Mouse (Mus musculus) forebrain, embryonic 12.5 days (tissue): ENCODE results near the gene Orai1. TPM values are rescaled to one million over a fixed set of nuclear protein-coding genes. Genes with fewer than 3 reads are reported as not detected.
A peak's percentile ranks its signal among the peaks of the same experiment; 100 is the strongest.

Experiments used
- ATAC-seq: fragments of 200-750 bp; cut with Nextera tagmentation; 2 replicates; pipeline ENCODE4 v1.8.0; 2017; ENCODE audit warnings: moderate TSS enrichment; ENCODE audit not compliant: low FRiP score
- H3K27ac ChIP-seq: fragments of 300-500 bp; sonication (generic); 2 replicates; pipeline ENCODE4 v1.5.1; 2016; ENCODE audit warnings: mild to moderate bottlenecking
- H3K27me3 ChIP-seq: fragments of 300-500 bp; sonication (generic); 2 replicates; pipeline ENCODE4 v1.6.1; 2016; ENCODE audit warnings: mild to moderate bottlenecking
- H3K36me3 ChIP-seq: fragments of 300-500 bp; sonication (generic); replicated peaks from 2 replicates; pipeline ENCODE4 v1.6.1; 2016; ENCODE audit warnings: mild to moderate bottlenecking
- H3K4me1 ChIP-seq: fragments of 300-500 bp; sonication (generic); 2 replicates; pipeline ENCODE4 v1.6.1; 2016
- H3K4me2 ChIP-seq: fragments of 300-500 bp; sonication (generic); 2 replicates; pipeline ENCODE4 v1.6.1; 2016; ENCODE audit warnings: mild to moderate bottlenecking, moderate library complexity
- H3K4me3 ChIP-seq: fragments of 300-500 bp; sonication (generic); replicated peaks from 2 replicates; pipeline ENCODE4 v1.5.1; 2016; ENCODE audit warnings: mild to moderate bottlenecking
- H3K9ac ChIP-seq: fragments of 300-500 bp; sonication (generic); 2 replicates; pipeline ENCODE4 v1.6.1; 2016; ENCODE audit warnings: mild to moderate bottlenecking
- H3K9me3 ChIP-seq: fragments of 300-500 bp; sonication (generic); 2 replicates; pipeline ENCODE4 v1.6.1; 2016
- WGBS: fragments of 180-500 bp; shearing (Covaris S2); methylation state at CpG from one replicate; pipeline ENCODE4 v1.1.7; 2016; 5-methylcytosine and 5-hydroxymethylcytosine counted together
- polyA plus RNA-seq: library from polyadenylated mRNA; unstranded; fragments of >200 nt; fragmentation: Nextera tagmentation; extraction: Ambion mirVana; gene quantifications from 2 replicates; pipeline ENCODE4 v1.2.1, GENCODE M21; 2016

Orai1 gene
- polyA plus RNA-seq, 1 experiment from 2014 or later, result 11.4 TPM

DNA sequence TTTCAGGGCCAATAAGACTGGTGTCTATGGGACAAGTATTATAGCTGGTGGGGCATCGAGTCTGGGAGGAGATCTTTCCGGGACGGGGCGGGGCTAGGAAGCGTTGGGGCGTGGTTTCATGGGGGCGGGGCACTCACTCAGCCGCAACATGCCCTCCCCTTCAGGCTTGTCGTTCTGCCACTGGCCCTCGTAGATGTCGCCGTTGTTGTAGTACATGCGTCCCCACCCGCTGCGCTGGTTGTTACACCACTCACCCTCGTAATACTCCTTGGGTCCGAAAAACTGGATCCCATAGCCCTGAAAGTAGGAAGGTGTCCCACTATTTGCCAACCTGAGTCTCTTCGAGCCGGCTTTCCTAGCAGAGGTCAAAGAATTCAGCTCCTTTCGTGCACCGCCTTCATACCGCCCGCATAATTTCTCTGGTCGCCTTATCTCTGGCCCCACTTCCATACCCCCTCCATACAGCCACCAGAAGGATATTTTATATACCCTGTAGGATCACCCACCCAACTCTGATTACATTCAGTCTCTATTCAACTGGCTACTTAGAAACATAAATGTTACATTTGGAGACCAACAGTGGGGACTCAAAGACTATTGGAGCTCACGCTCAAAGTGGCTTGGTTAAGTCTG lies 24.4 kb downstream of the Orai1 start:
- H3K36me3 ChIP-seq, result no peaks in the 10 kb centered on the region
- peak overlapping the region; percentile 26 for H3K4me3 ChIP-seq
- no peak for ATAC-seq
- no peak overlapping the region for H3K9ac ChIP-seq
- H3K4me2 ChIP-seq, result peak overlapping the region; percentile 54
- no peaks in the 10 kb centered on the region for H3K9me3 ChIP-seq
- H3K4me1 ChIP-seq, result peaks cover 10% of the 10 kb centered on the region
- 4% methylated on average over 25 of the region's 25 CpGs for WGBS
- H3K27me3 ChIP-seq, result no peaks in the 10 kb centered on the region
- no peak overlapping the region for H3K27ac ChIP-seq

DNA sequence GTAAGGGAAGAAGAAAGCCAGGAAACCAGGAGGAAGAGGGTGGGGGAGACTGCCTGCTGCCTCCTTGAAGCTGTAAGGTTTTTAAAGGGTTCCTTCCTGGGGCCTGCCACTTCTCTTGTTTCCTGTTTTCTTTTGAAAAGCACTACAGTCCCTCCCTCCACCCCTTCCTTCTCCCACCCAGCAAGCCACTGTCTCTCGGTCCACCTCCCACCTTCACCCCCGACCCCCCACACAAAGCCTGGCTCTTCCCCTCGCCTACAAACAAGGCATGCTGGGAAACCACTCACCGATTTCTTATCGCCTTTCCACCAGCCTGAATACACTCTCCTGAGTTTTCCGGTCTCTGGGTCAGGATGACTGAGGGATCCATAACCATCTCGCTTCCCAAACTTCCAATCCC lies 25.9 kb downstream of the Orai1 start:
- no peak for ATAC-seq
- WGBS, result 60% methylated on average over 7 of the region's 7 CpGs
- no peak overlapping the region for H3K4me3 ChIP-seq

DNA sequence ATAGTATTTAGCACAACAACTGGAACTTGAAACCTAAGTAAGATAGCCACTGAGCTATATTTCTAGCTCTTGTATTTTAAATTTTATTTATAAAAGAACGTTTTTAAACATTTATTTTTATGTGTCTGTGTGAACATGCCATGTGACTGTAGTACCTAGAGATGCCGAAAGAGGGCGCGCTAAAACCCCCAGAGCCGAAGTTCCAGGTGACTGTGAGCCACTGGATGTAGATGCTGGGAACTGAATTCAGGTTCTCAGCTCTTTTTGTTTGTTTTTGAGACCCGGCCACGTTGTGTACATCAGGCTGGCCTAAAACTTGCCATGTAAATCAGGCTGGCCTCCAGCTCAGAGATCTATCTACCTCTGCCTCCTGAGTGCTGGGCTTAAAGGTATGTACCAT lies 29.0 kb downstream of the Orai1 start:
- Histone ChIP-seq H3K4me1 (peaks cover 9% of the 10 kb centered on the region), H3K36me3 (no peaks in the 10 kb centered on the region), H3K27ac (no peak overlapping the region), H3K9ac (no peak overlapping the region), H3K4me2 (no peak overlapping the region), H3K27me3 (no peaks in the 10 kb centered on the region), H3K9me3 (no peaks in the 10 kb centered on the region), H3K4me3 (no peak overlapping the region)
- WGBS, result 19% methylated on average over 7 of the region's 7 CpGs
- ATAC-seq, result no peak

More for the DNA sequence above, 25.9 kb downstream of the Orai1 start:
- Histone ChIP-seq H3K9ac (no peak overlapping the region; the same call in 1 of the 2 replicates), H3K36me3 (no peaks in the 10 kb centered on the region), H3K27me3 (no peaks in the 10 kb centered on the region), H3K27ac (no peak overlapping the region), H3K9me3 (no peaks in the 10 kb centered on the region), H3K4me2 (no peak overlapping the region), H3K4me1 (peaks cover 10% of the 10 kb centered on the region)

DNA sequence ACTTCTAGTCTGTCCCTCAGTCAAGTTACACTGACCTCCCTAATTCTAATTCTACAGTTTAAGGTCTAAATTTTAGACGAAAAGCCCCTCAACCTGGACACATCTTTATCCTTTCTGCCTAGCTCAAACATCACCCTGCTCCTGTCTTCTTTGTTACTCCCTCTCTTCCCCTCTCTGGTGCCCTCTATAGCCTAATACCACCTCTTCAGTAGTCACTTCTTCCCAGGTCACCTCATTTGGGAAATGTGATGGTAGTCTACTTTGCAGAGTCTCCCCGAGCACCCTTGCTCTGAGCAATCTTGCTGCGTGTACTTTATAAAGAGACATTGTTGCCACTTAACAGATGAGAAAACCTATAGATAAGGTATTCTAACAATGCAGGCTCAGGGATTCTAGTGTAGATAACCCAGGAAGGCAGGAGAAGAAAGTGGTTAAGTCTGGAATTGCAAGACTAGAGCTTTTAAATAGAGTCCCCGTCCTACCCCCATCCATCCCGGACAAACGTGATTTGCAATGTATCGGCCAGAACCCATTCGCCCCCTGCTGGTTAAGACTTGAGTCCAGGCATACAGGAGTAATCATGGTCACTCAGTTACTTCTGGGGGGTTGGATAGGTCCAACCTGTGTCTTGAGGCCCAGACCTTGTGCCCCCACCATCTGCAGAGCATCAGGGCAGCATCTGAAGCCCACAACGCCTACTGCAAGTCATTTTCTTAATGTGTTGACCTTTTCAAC lies 30.9 kb downstream of the Orai1 start:
- no peak overlapping the region for H3K9ac ChIP-seq
- H3K27me3 ChIP-seq, result no peaks in the 10 kb centered on the region
- ATAC-seq, result no peak
- H3K9me3 ChIP-seq, result no peaks in the 10 kb centered on the region
- no peak overlapping the region for H3K27ac ChIP-seq
- no peak overlapping the region for H3K4me3 ChIP-seq
- H3K4me2 ChIP-seq, result no peak overlapping the region
- 40% methylated on average over 9 of the region's 9 CpGs for WGBS
- peaks cover 9% of the 10 kb centered on the region for H3K4me1 ChIP-seq
- H3K36me3 ChIP-seq, result no peaks in the 10 kb centered on the region

DNA sequence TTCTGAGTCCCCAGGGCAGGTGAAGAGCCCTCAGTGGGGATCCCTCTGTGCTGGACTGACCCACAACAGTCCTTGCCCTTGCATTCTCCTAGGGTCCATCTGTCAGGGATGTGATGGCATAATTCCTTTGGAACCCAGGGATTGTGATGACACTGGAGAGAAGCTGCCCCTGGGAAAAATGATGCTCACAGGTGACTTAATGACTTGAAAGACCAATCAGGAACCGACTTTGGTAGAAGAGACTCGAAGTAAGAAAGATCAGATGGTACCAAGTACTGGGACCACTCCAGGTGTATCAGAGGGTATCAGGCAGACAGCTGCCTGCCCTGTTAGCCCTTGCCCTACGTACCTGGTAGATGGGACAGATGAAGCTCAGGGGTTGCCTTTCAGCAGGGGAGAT lies 32.0 kb downstream of the Orai1 start, which contains the start of gene Morn3:
Morn3 (minus strand) TSS at position 101 of the 400 bp plus-strand sequence.
- H3K4me3 ChIP-seq, result no peak within 1 kb of the TSS
- no peak for ATAC-seq
- no peaks in the 10 kb centered on the region for H3K9me3 ChIP-seq
- no peak within 1 kb of the TSS for H3K9ac ChIP-seq
- no peaks in the 10 kb centered on the region for H3K36me3 ChIP-seq
- 83% methylated on average over 3 of the region's 3 CpGs for WGBS
- H3K27ac ChIP-seq, result no peak within 1 kb of the TSS
- H3K27me3 ChIP-seq, result no peaks in the 10 kb centered on the region
- peaks cover 9% of the 10 kb centered on the region for H3K4me1 ChIP-seq
- H3K4me2 ChIP-seq, result no peak within 1 kb of the TSS

DNA sequence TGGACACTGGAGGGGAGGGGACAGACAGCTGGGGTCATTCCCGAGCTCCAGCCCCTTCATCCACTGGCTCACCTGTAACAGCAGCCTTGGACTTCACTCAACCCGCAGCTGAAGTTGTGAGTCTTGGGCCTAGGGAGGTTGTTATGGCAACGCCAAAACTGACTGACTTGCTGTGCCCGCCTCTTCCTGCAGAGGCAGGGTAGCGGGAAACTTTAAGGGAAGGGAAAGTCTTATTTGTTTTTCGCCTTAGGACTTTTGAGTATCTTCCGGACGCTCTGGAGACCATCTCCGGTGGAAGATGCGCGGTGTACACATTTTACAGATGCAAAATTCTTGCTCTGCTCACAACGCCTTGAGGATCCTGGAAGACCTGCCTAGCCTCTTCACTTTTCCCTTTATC lies 34.4 kb downstream of the Orai1 start:
- Histone ChIP-seq H3K27me3 (no peaks in the 10 kb centered on the region), H3K4me1 (peaks cover 9% of the 10 kb centered on the region), H3K36me3 (no peaks in the 10 kb centered on the region), H3K27ac (peak overlapping the region; percentile 47; the same call in 1 of the 2 replicates), H3K4me2 (peak overlapping the region; percentile 50), H3K4me3 (peak overlapping the region; percentile 14), H3K9me3 (no peaks in the 10 kb centered on the region), H3K9ac (peak overlapping the region; percentile 47)
- WGBS, result 3% methylated on average over 12 of the region's 12 CpGs
- peak; percentile 39; the same call in 1 of the 2 replicates for ATAC-seq

DNA sequence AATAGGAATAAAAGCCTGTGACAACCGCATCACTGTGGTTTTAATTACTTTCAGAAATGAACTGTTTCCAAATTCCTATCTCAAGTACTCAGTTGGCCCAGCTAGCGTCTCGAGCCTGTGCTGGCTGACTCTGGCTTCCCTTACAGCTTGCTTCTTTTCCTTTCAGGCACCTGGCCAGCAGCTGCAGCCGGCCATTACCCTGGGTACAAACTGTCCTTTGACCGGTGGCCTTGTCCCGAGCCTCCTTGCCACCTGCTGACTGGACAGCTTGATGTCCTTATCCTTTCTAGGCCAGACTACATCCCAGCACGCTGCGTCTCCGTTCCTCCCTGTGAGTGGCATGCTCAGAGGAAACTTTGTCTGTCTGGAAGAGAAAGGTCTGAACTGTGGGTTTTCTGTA lies 36.0 kb downstream of the Orai1 start:
- H3K27me3 ChIP-seq, result no peaks in the 10 kb centered on the region
- 92% methylated on average over 9 of the region's 9 CpGs for WGBS

DNA sequence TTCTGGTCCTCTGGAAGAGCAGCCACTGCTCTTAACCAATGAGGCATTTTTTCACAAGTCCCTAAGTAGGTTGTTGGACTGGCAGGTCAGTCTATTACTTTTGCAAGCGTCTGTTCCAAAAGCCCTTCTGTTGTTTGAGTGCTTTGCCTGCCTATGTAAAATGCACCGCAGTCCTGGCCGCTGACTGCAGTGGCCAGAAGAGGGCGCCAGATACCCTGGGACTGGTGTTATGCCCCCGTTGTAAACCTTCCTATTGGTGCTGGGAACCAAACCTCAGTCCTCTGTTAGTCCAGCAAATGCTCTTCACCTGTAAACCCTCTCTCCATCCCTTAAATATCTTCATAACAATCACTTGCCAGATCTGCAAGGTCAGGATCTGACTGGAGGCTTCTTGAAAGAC lies 36.9 kb downstream of the Orai1 start:
- Histone ChIP-seq H3K27me3 (no peaks in the 10 kb centered on the region), H3K9me3 (no peaks in the 10 kb centered on the region), H3K4me2 (no peak overlapping the region), H3K9ac (no peak overlapping the region), H3K4me1 (peaks cover 9% of the 10 kb centered on the region), H3K4me3 (no peak overlapping the region), H3K27ac (no peak overlapping the region), H3K36me3 (no peaks in the 10 kb centered on the region)
- ATAC-seq, result no peak
- WGBS, result 80% methylated on average over 5 of the region's 5 CpGs

More for the DNA sequence above, 36.0 kb downstream of the Orai1 start:
- Histone ChIP-seq H3K9me3 (no peaks in the 10 kb centered on the region), H3K9ac (no peak overlapping the region), H3K4me2 (no peak overlapping the region), H3K36me3 (no peaks in the 10 kb centered on the region), H3K4me3 (no peak overlapping the region), H3K4me1 (peaks cover 9% of the 10 kb centered on the region), H3K27ac (no peak overlapping the region)
- ATAC-seq, result no peak

DNA sequence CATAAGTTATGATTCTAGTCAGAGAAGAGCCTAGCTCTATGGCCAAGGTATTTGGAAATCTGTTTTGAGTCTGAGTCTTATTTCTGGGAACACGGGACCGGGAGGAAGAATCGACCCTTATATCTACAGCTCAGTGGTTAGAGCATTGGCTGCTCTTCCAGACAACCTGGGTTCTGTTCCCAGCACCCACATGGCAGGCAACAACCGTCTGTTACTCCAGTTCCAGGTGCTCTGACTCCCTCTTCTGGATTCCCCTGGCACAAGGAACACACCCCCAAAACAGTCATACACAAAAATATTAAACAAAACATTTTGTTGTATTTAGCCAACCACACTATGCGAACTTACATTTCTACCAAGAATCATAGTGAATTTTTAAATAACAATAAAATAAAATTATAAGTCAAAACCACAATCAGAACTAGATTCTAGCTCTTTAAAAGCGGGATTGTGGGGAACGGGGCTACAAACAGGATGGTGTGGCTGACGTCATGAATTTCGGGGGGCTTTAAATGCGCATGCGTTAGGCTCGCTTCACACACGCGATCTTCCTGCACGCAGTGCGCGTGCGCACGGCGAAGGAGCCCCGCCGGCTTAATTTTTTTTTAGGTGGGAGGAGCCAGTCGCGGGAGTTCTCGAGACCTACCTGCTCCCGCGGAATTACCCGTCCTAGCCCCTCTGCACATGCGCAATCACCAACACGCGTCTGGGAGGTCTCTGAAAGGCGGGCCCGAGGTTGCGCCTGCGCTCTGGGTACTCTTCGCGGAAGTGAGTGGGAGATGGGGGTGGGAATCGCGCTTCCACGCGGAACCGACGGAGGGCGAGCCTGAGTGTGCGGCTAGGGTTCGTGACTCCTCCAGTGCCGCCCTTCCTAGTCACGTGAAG lies 42.7 kb downstream of the Orai1 start:
- Histone ChIP-seq H3K27me3 (no peaks in the 10 kb centered on the region), H3K27ac (0 out of 2 replicates have a peak overlapping the region, but pooled peaks have one; percentile 43), H3K36me3 (no peaks in the 10 kb centered on the region), H3K4me1 (0 out of 2 replicates have a peak, but pooled peaks cover 2% of the 10 kb centered on the region), H3K4me3 (peak overlapping the region; percentile 31), H3K9ac (peak overlapping the region; percentile 1; the same call in 1 of the 2 replicates), H3K9me3 (no peaks in the 10 kb centered on the region), H3K4me2 (peak overlapping the region; percentile 49)
- 7% methylated on average over 48 of the region's 48 CpGs for WGBS
- peak; percentile 97 for ATAC-seq

DNA sequence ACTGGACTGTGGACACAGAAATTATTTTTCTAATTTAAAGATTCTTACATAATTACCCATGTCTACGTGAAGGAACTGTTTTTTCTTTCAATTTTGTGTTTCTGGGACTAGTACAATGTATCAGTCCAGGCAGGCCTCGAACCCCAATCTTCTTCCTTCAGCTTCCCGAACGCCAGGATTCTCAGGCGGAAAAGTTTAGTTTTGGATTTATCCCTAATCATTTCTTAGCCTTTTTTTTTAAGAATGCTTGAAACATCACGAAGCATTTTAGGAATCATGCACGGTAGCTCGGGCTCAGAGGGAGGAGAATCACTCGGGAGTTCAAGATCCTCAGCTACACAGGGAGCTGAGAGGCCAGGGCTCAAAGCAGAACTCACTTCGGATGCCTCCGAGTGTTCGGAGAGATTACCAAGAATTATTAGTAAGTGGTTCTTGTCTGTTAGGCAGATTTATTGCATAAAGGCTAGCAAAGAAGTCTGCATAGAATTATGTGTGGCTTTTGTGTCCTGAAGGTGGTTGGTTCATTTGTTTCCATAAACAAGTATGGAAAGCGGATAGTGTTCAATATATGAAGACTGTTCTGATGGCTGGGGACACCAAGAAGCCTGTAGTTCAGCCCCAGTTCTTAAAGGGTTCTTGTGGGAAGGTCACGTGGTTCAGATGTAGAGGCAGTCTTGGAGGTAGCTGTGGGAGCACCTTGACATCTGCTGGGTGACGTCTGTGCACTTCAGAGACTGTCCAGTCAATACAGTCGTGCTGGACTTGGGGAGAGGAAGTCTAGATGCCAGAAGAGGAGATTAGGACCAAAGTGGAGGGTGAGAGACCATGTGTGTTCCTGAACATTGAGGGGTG lies 43.6 kb downstream of the Orai1 start:
- peak overlapping the region; percentile 1; the same call in 1 of the 2 replicates for H3K9ac ChIP-seq
- H3K4me1 ChIP-seq, result 0 out of 2 replicates have a peak, but pooled peaks cover 2% of the 10 kb centered on the region
- H3K36me3 ChIP-seq, result no peaks in the 10 kb centered on the region
- ATAC-seq, result no peak
- H3K4me2 ChIP-seq, result peak overlapping the region; percentile 49
- 48% methylated on average over 16 of the region's 16 CpGs for WGBS
- no peaks in the 10 kb centered on the region for H3K9me3 ChIP-seq
- peak overlapping the region; percentile 31 for H3K4me3 ChIP-seq
- H3K27me3 ChIP-seq, result no peaks in the 10 kb centered on the region
- 0 out of 2 replicates have a peak overlapping the region, but pooled peaks have one; percentile 43 for H3K27ac ChIP-seq

DNA sequence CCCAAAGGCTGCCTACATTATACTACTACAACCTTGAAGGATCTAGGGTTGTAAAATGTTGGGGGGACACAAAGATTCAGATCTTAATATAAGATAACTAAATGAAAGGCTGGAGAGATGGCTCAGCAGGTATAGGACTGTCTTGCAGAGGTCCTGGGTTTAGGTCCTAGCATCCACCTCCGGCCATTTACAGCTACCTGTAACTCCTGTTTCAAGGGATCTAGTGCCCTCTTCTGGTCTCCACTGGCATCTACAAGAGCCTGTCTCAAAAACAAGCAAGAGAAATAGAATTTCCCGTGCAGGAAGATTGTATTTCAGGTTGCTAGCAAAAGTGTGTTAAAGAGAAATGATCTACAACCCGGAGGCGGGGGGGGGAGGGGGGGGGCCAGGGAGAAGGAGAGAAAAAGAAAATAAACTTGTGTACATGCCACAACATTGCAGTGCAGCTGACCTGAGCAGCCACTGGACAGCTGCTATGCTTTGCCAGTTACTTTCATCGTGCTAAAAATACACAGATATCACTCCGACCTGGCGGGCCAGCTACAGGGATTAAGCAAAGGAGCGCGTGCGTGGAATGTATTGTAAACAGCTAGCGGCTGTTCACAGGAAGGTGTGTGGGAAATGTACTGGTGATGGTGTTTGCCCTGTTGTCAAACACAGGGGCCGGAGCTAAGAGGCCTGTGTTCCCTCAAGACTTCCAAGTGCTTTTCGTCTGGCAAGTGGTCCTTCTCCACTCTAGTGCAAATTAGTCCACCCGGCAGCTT lies 45.1 kb downstream of the Orai1 start:
- no peaks in the 10 kb centered on the region for H3K9me3 ChIP-seq
- 0 out of 2 replicates have a peak, but pooled peaks cover 2% of the 10 kb centered on the region for H3K4me1 ChIP-seq
- WGBS, result 39% methylated on average over 14 of the region's 14 CpGs
- H3K27ac ChIP-seq, result no peak overlapping the region
- no peak for ATAC-seq
- no peaks in the 10 kb centered on the region for H3K36me3 ChIP-seq
- H3K9ac ChIP-seq, result no peak overlapping the region
- H3K4me2 ChIP-seq, result no peak overlapping the region
- no peaks in the 10 kb centered on the region for H3K27me3 ChIP-seq
- no peak overlapping the region for H3K4me3 ChIP-seq
